Mouse (Mus musculus) intestine, embryonic 14.5 days (tissue): ENCODE data around the gene Myh14. TPM values are rescaled to one million over a fixed set of nuclear protein-coding genes. Genes with fewer than 3 reads are reported as not detected.
A peak's percentile ranks its signal among the peaks of the same experiment; 100 is the strongest.
"Not testable (repeated sequence)": the region's sequence is repeated elsewhere in the genome, so short reads cannot be mapped to it uniquely, and the experiment has no call there.

Experiments
- ATAC-seq: fragments of 200-750 bp; cut with Nextera tagmentation; replicated peaks from 2 replicates; pipeline ENCODE4 v1.8.0; 2017; ENCODE audit warnings: low read depth, moderate number of reproducible peaks, moderate TSS enrichment, moderate library complexity; ENCODE audit not compliant: low FRiP score, low TSS enrichment
- DNase-seq: peaks from one replicate; pipeline ENCODE4 v3.0.0-alpha.2; 2018; ENCODE audit warnings: low spot score
- H3K27ac ChIP-seq: fragments of 300-500 bp; sonication (generic); 2 replicates; pipeline ENCODE4 v1.5.1; 2014; ENCODE audit warnings: low read depth, mild to moderate bottlenecking, control low read depth
- H3K27me3 ChIP-seq: fragments of 300-500 bp; sonication (generic); replicated peaks from 2 replicates; pipeline ENCODE4 v1.6.1; 2014; ENCODE audit warnings: low read length, control low read depth; ENCODE audit not compliant: control insufficient read depth, insufficient read depth
- H3K36me3 ChIP-seq: fragments of 300-500 bp; sonication (generic); 2 replicates; pipeline ENCODE4 v1.6.1; 2014; ENCODE audit warnings: low read length, control low read depth; ENCODE audit not compliant: control insufficient read depth, insufficient read depth
- H3K4me1 ChIP-seq: fragments of 300-500 bp; sonication (generic); replicated peaks from 2 replicates; pipeline ENCODE4 v1.6.1; 2014; ENCODE audit warnings: low read length, control low read depth, mixed read lengths; ENCODE audit not compliant: control insufficient read depth, insufficient read depth
- H3K4me2 ChIP-seq: fragments of 300-500 bp; sonication (generic); 2 replicates; pipeline ENCODE4 v1.6.1; 2014; ENCODE audit warnings: low read length
- H3K4me3 ChIP-seq: fragments of 300-500 bp; sonication (generic); 2 replicates; pipeline ENCODE4 v1.5.1; 2014; ENCODE audit warnings: low read depth, low read length, control low read depth, mixed read lengths
- H3K9ac ChIP-seq: fragments of 300-500 bp; sonication (generic); 2 replicates; pipeline ENCODE4 v1.6.1; 2014; ENCODE audit warnings: mild to moderate bottlenecking, low read length
- H3K9me3 ChIP-seq: fragments of 300-500 bp; sonication (generic); 2 replicates; pipeline ENCODE4 v1.6.1; 2016; ENCODE audit warnings: low read length, control low read depth; ENCODE audit not compliant: control insufficient read depth
- WGBS: fragments of 180-500 bp; shearing (Covaris S2); extraction: QIAGEN DNeasy Blood & Tissue Kit; methylation state at CpG from one replicate; pipeline ENCODE4 v1.1.7; 2014; 5-methylcytosine and 5-hydroxymethylcytosine counted together
- polyA plus RNA-seq: library from polyadenylated mRNA; unstranded; fragments of >200 nt; fragmentation: Nextera tagmentation; extraction: Ambion mirVana; gene quantifications from 2 replicates; pipeline ENCODE4 v1.2.1, GENCODE M21; 2014

The Myh14 gene
- 26.7 and 33.4 TPM in 2 replicates for polyA plus RNA-seq

DNA sequence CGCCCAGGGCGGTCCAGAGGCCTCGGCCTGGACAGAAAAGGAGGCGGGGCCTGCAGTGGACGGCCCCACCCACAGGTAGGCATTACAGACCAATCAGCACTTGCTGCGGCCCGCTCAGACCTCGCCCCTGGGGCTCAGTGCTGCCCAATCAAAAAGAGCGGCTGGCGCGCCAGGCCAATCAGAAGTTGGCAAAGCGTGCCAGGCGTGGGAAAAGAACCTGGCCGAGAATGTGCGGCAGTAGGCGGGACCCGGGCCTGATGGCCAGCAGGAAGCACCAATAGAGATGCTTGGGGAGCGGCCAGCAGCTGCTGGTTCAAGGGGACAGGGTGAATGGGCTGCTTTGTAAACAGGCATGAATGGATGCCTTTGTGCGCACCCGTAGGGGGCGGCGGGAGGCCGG is at the start of gene Myh14:
Myh14 (minus strand) TSS at position 41 of the 400 bp plus-strand sequence.
- DNase-seq (peak; percentile 81), ATAC-seq (peak; percentile 86)
- H3K36me3 ChIP-seq, result no peaks in the 10 kb centered on the region
- H3K4me3 ChIP-seq, result peak within 1 kb of the TSS; percentile 14
- H3K9ac ChIP-seq, result no peak within 1 kb of the TSS
- H3K9me3 ChIP-seq, result peaks cover 2% of the 10 kb centered on the region; the same call in 1 of the 2 replicates
- 0 out of 2 replicates have a peak, but pooled peaks cover 2% of the 10 kb centered on the region for H3K4me1 ChIP-seq
- H3K27ac ChIP-seq, result 0 out of 2 replicates have a peak within 1 kb of the TSS, but pooled peaks have one; percentile 5
- 1% methylated on average over 20 of the region's 23 CpGs for WGBS
- H3K27me3 ChIP-seq, result peaks cover 24% of the 10 kb centered on the region
- peak within 1 kb of the TSS; percentile 44 for H3K4me2 ChIP-seq

DNA sequence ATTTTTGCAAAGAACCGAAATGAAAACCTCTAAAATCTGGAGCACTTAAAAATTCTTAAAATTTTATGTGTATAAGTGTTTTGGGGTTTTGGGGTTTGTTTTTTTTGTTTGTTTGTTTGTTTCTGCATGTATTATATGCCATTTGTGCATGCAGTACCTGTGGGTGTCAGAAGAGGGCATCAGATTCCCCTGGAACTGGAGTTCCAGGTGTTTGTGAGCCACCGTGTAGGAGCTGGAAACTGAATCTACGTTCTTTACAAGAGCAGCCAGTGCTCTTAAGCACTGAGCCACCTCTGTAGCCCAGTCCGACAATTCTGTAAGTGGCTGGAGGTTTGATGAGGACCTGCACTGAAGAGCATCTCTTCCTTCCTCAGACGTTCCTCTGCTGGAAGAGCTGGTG is 39.2 kb upstream of the Myh14 start:
- Histone ChIP-seq H3K4me3 (no peak overlapping the region), H3K36me3 (no peaks in the 10 kb centered on the region), H3K27ac (no peak overlapping the region), H3K4me2 (no peak overlapping the region), H3K9me3 (no peaks in the 10 kb centered on the region), H3K4me1 (no peaks in the 10 kb centered on the region), H3K9ac (no peak overlapping the region), H3K27me3 (no peaks in the 10 kb centered on the region)
- no peak for DNase-seq
- no peak for ATAC-seq
- WGBS, result 82% methylated on average over 5 of the region's 5 CpGs

DNA sequence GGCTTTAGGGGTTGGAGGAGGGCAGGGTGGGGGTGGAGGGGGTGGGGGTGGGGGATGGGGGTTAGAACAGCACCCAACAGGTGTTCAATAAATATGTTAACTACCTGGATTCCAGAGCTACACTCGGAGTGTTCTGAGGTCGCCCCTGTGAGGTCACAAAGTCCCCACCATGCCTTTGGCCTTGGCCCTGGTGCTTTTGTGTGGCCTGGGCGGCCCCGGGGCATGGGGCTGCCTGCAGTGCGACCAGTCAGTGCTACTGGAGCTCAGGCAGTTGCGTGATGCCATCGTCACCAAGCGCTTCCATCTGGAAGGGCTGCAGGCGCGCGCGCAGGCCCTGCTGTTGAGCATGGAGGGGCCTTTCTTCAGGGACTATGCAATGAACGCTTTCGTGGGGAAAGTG is 37.9 kb upstream of the Myh14 start, which contains the start of gene Izumo2:
Izumo2 (plus strand) TSS at position 169 of the 400 bp plus-strand sequence.
- H3K9ac ChIP-seq, result no peak within 1 kb of the TSS
- no peak within 1 kb of the TSS for H3K4me2 ChIP-seq
- H3K4me3 ChIP-seq, result no peak within 1 kb of the TSS
- no peak within 1 kb of the TSS for H3K27ac ChIP-seq
- DNase-seq (no peak), ATAC-seq (no peak)
- no peaks in the 10 kb centered on the region for H3K4me1 ChIP-seq
- 79% methylated on average over 14 of the region's 14 CpGs for WGBS
- no peaks in the 10 kb centered on the region for H3K27me3 ChIP-seq
- H3K36me3 ChIP-seq, result no peaks in the 10 kb centered on the region
- H3K9me3 ChIP-seq, result no peaks in the 10 kb centered on the region

DNA sequence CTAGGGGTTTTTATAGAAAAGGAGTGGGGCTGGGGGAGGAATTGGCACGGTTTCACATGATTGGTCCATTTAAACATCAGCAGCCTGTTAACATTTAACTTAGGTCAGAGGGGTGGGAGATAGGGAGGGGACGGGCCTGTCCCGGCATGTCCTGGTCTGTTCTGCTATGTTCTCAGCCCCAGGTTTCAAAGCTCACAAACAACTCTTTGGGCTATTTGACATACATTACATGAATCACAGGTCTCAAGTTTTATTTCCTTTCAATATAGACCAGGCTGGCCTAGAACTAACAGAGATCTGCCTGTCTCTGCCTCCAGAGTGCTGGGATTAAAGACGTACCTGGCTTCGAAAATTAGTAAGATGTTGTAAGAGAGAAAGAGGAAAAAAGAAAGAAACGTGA is 37.5 kb upstream of the Myh14 start:
- not testable (repeated sequence) for H3K4me3 ChIP-seq, H3K36me3 ChIP-seq, H3K27me3 ChIP-seq, H3K4me1 ChIP-seq, H3K4me2 ChIP-seq, ATAC-seq, H3K9ac ChIP-seq, H3K27ac ChIP-seq, DNase-seq, H3K9me3 ChIP-seq
- WGBS, result 88% methylated on average over 5 of the region's 6 CpGs

DNA sequence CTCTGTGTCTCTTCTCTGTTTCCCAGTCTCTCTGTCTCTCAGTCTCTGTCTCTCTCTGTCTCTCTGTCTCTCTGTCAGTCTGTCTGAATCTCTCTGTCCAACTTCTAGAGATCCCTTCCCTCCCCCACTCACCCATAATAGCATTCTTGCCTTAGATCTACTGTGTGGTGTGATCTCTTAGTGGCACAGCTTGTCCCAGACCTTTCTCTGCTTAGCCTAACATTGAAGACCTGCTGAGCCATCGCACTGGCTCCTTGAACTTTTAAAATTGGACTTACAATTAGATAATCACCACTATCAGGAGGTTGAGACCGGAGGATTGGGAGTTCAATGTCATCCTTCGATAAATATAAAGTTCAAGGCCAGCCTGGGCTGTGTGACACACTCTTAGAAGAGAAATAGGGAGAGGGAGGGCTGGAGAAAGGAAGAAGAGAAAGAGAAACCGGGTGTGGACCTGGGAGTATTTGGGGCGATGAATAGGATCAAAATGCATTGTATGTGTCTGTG is 36.6 kb upstream of the Myh14 start:
- no peak for ATAC-seq
- Histone ChIP-seq H3K27me3 (no peaks in the 10 kb centered on the region), H3K4me2 (no peak overlapping the region), H3K4me3 (no peak overlapping the region), H3K4me1 (no peaks in the 10 kb centered on the region), H3K27ac (no peak overlapping the region), H3K36me3 (no peaks in the 10 kb centered on the region), H3K9ac (no peak overlapping the region), H3K9me3 (no peaks in the 10 kb centered on the region)
- WGBS, result 91% methylated on average over 5 of the region's 5 CpGs
- DNase-seq, result no peak

DNA sequence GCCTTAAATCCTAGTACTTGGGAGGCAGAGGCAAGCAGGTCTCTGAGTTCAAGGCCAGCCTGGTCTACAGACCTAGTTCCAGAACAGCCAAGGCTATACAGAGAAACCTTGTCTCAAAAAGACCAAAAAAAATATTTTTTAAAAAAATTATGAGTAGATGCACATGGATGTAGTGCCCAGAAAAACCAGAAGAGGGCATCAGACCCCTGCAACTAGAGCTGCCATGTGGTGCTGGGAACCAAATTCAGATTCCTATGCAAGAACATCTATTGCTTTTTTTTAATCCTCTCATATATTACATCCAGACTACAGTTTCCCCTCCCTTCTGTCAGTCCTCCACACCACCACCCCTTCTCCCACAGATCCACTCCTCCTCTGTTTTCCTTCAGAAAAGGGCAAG is 35.7 kb upstream of the Myh14 start:
- Histone ChIP-seq H3K4me2 (no peak overlapping the region), H3K4me3 (no peak overlapping the region), H3K9me3 (no peaks in the 10 kb centered on the region), H3K9ac (no peak overlapping the region), H3K27ac (no peak overlapping the region), H3K4me1 (no peaks in the 10 kb centered on the region), H3K36me3 (no peaks in the 10 kb centered on the region), H3K27me3 (no peaks in the 10 kb centered on the region)
- ATAC-seq (no peak), DNase-seq (no peak)

DNA sequence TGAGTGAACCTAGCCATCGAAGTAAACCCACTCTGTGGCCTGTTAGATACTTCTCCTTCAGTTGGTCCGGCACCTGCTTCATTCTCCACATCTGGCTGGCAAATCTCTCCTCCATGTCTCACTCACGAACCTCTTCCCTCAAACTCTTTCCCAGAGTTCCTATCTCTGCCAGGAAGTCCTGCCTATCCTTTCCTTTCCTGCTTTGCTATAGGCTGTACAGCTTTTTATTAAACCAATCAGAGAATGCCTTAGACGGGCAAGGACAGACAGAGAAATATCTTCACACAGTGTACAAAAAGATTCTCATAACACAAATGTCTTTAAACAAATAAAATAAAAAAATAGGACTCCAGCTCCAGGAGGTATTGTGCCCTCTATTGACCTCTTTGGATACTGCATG is 34.4 kb upstream of the Myh14 start:
- Histone ChIP-seq H3K9ac (no peak overlapping the region), H3K4me1 (no peaks in the 10 kb centered on the region), H3K4me3 (no peak overlapping the region), H3K4me2 (no peak overlapping the region), H3K27me3 (no peaks in the 10 kb centered on the region), H3K27ac (no peak overlapping the region), H3K36me3 (no peaks in the 10 kb centered on the region), H3K9me3 (no peaks in the 10 kb centered on the region)
- ATAC-seq, result no peak
- 86% methylated on average over 4 of the region's 4 CpGs for WGBS
- DNase-seq, result no peak

DNA sequence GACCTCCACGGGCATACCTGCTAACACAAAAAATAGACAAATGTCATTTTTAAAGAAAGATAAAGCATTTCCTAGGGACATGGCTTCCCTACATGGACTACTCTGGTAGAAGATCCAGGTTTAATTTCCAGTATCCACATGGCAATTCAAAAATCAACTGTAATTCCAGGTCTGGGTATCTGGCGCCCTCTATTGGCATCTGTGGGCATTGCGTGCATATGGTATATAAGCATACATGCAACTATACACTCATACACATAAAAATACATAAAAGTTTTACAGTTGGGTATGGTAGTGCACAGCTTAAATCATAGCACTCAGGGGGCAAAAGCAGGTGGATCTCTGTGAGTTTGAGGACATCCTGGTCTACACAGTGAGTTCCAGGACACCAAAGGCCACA is 33.7 kb upstream of the Myh14 start:
- H3K4me1 ChIP-seq, result no peaks in the 10 kb centered on the region
- peak; percentile 69 for DNase-seq
- ATAC-seq, result no peak

DNA sequence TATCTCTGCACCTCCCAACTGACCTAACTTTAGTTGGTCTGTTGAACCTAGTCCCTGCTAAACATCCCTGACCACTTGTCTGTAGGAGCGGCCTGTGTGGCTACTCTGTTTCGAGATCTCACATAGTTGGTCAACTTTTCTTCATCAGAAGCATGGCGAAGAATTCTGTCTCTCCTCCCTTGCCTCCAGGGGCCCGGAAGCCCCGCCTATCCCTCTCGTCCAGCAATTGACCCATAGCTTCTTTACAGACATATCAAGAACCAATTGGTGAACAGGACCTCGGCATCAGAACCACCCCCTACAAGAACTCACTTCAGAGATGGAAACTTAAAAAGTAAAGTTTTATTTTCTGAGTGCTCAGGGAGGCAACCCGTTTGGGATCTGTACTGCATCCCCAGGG is 32.3 kb upstream of the Myh14 start:
- no peaks in the 10 kb centered on the region for H3K36me3 ChIP-seq
- ATAC-seq, result no peak
- 74% methylated on average over 8 of the region's 8 CpGs for WGBS

More for the DNA sequence above, 33.7 kb upstream of the Myh14 start:
- H3K4me3 ChIP-seq, result no peak overlapping the region
- no peaks in the 10 kb centered on the region for H3K36me3 ChIP-seq
- no peak overlapping the region for H3K4me2 ChIP-seq
- no peaks in the 10 kb centered on the region for H3K27me3 ChIP-seq
- H3K27ac ChIP-seq, result no peak overlapping the region
- H3K9ac ChIP-seq, result no peak overlapping the region
- 57% methylated on average over 3 of the region's 3 CpGs for WGBS
- H3K9me3 ChIP-seq, result no peaks in the 10 kb centered on the region

More for the DNA sequence above, 32.3 kb upstream of the Myh14 start:
- DNase-seq, result no peak
- Histone ChIP-seq H3K27me3 (no peaks in the 10 kb centered on the region), H3K4me1 (no peaks in the 10 kb centered on the region), H3K9ac (no peak overlapping the region), H3K9me3 (no peaks in the 10 kb centered on the region), H3K4me3 (no peak overlapping the region), H3K27ac (no peak overlapping the region), H3K4me2 (no peak overlapping the region)
